Mouse (Mus musculus) liver, embryonic 15.5 days (tissue): ENCODE data around the gene Sh3bp1. TPM values are rescaled to one million over a fixed set of nuclear protein-coding genes. Genes with fewer than 3 reads are reported as not detected.

Experiments used
- ATAC-seq: fragments of 200-750 bp; cut with Nextera tagmentation; 2 replicates; pipeline ENCODE4 v1.8.0; 2017; ENCODE audit warnings: moderate number of reproducible peaks, mild to moderate bottlenecking, moderate library complexity; ENCODE audit not compliant: insufficient read depth
- H3K27ac ChIP-seq: fragments of 300-500 bp; sonication (generic); replicated peaks from 2 replicates; pipeline ENCODE4 v1.5.1; 2015; ENCODE audit warnings: mild to moderate bottlenecking, inconsistent platforms
- H3K27me3 ChIP-seq: fragments of 300-500 bp; sonication (generic); 2 replicates; pipeline ENCODE4 v1.6.1; 2015; ENCODE audit warnings: mild to moderate bottlenecking, inconsistent platforms
- H3K36me3 ChIP-seq: fragments of 300-500 bp; sonication (generic); replicated peaks from 2 replicates; pipeline ENCODE4 v1.6.1; 2015; ENCODE audit warnings: moderate library complexity, mild to moderate bottlenecking, inconsistent platforms
- H3K4me1 ChIP-seq: fragments of 300-500 bp; sonication (generic); replicated peaks from 2 replicates; pipeline ENCODE4 v1.6.1; 2015; ENCODE audit warnings: inconsistent platforms
- H3K4me2 ChIP-seq: fragments of 300-500 bp; sonication (generic); 2 replicates; pipeline ENCODE4 v1.6.1; 2015; ENCODE audit warnings: moderate library complexity, mild to moderate bottlenecking, inconsistent platforms
- H3K4me3 ChIP-seq: fragments of 300-500 bp; sonication (generic); replicated peaks from 2 replicates; pipeline ENCODE4 v1.5.1; 2015; ENCODE audit warnings: mild to moderate bottlenecking, inconsistent platforms
- H3K9ac ChIP-seq: fragments of 300-500 bp; sonication (generic); 2 replicates; pipeline ENCODE4 v1.6.1; 2015; ENCODE audit warnings: moderate library complexity, mild to moderate bottlenecking, inconsistent platforms
- H3K9me3 ChIP-seq: fragments of 300-500 bp; sonication (generic); replicated peaks from 2 replicates; pipeline ENCODE4 v1.6.1; 2016; ENCODE audit warnings: inconsistent platforms
- WGBS: fragments of 180-500 bp; shearing (Covaris S2); methylation state at CpG from one replicate; pipeline ENCODE4 v1.1.7; 2015; ENCODE audit warnings: mixed read lengths; ENCODE audit not compliant: insufficient replicate concordance; 5-methylcytosine and 5-hydroxymethylcytosine counted together
- polyA plus RNA-seq: library from polyadenylated mRNA; unstranded; fragments of >200 nt; fragmentation: Nextera tagmentation; extraction: Ambion mirVana; gene quantifications from 2 replicates; pipeline ENCODE4 v1.2.1, GENCODE M21; 2015

Sh3bp1 gene
- polyA plus RNA-seq, 1 experiment from 2014 or later = 14.4 TPM

GRCm38 (mm10) chr15:78928539-78928938 is 29.0 kb downstream of the Sh3bp1 start:
- H3K36me3 ChIP-seq = peaks cover 10% of the 10 kb centered on the region; the same call in 1 of the 2 replicates
- peaks cover 80% of the 10 kb centered on the region for H3K4me1 ChIP-seq
- H3K27ac ChIP-seq = peak overlapping the region; percentile 98
- H3K27me3 ChIP-seq = no peaks in the 10 kb centered on the region
- H3K4me3 ChIP-seq = peak overlapping the region; percentile 59
- H3K4me2 ChIP-seq = peak overlapping the region; percentile 92
- H3K9ac ChIP-seq = peak overlapping the region; percentile 58; the same call in 1 of the 2 replicates
- WGBS = 43% methylated on average over 8 of the region's 8 CpGs
- no peaks in the 10 kb centered on the region for H3K9me3 ChIP-seq
- ATAC-seq = no peak

GRCm38 (mm10) chr15:78930192-78930706 is 30.7 kb downstream of the Sh3bp1 start:
- Histone ChIP-seq H3K4me2 (no peak overlapping the region), H3K4me1 (peaks cover 73% of the 10 kb centered on the region), H3K9me3 (no peaks in the 10 kb centered on the region), H3K36me3 (peaks cover 10% of the 10 kb centered on the region; the same call in 1 of the 2 replicates), H3K9ac (no peak overlapping the region), H3K27ac (peak overlapping the region; percentile 56; the same call in 1 of the 2 replicates), H3K4me3 (no peak overlapping the region), H3K27me3 (no peaks in the 10 kb centered on the region)
- WGBS = 86% methylated on average over 6 of the region's 6 CpGs
- ATAC-seq = no peak

GRCm38 (mm10) chr15:78930801-78931426 is 31.3 kb downstream of the Sh3bp1 start:
- Histone ChIP-seq H3K27me3 (no peaks in the 10 kb centered on the region), H3K4me2 (no peak overlapping the region), H3K4me1 (peaks cover 73% of the 10 kb centered on the region), H3K9ac (no peak overlapping the region), H3K4me3 (no peak overlapping the region), H3K9me3 (no peaks in the 10 kb centered on the region), H3K36me3 (peaks cover 10% of the 10 kb centered on the region; the same call in 1 of the 2 replicates), H3K27ac (peak overlapping the region; percentile 56)
- ATAC-seq = no peak
- 85% methylated on average over 7 of the region's 7 CpGs for WGBS

GRCm38 (mm10) chr15:78931577-78931976 is 32.0 kb downstream of the Sh3bp1 start:
- H3K36me3 ChIP-seq = peaks cover 12% of the 10 kb centered on the region; the same call in 1 of the 2 replicates
- no peak overlapping the region for H3K9ac ChIP-seq
- H3K4me1 ChIP-seq = peaks cover 73% of the 10 kb centered on the region
- H3K9me3 ChIP-seq = no peaks in the 10 kb centered on the region
- no peaks in the 10 kb centered on the region for H3K27me3 ChIP-seq
- ATAC-seq = peak; percentile 16; the same call in 1 of the 2 replicates
- H3K27ac ChIP-seq = peak overlapping the region; percentile 56
- 2% methylated on average over 3 of the region's 3 CpGs for WGBS
- H3K4me2 ChIP-seq = no peak overlapping the region
- H3K4me3 ChIP-seq = no peak overlapping the region

- peaks cover 38% of the 10 kb centered on the region for H3K36me3 ChIP-seq
- ATAC-seq = peak; percentile 79
- H3K9me3 ChIP-seq = no peaks in the 10 kb centered on the region
- H3K4me1 ChIP-seq = peaks cover 59% of the 10 kb centered on the region
- peak within 1 kb of the TSS; percentile 76 for H3K9ac ChIP-seq
- H3K27me3 ChIP-seq = no peaks in the 10 kb centered on the region
- H3K27ac ChIP-seq = peak within 1 kb of the TSS; percentile 81
- H3K4me3 ChIP-seq = peak within 1 kb of the TSS; percentile 85
- WGBS = under 1% methylated on average over 42 of the region's 42 CpGs
- peak within 1 kb of the TSS; percentile 76 for H3K4me2 ChIP-seq
Observed at GRCm38 (mm10) chr15:78934784-78935320, 35.3 kb downstream of the Sh3bp1 start, which contains the start of gene Nol12. TSS of gene Nol12 (plus strand) at chr15:78934933.

GRCm38 (mm10) chr15:78936403-78936802 is 36.8 kb downstream of the Sh3bp1 start:
- Histone ChIP-seq H3K4me2 (peak overlapping the region; percentile 76), H3K4me1 (peaks cover 51% of the 10 kb centered on the region), H3K9ac (peak overlapping the region; percentile 76), H3K4me3 (peak overlapping the region; percentile 85), H3K9me3 (no peaks in the 10 kb centered on the region), H3K27me3 (no peaks in the 10 kb centered on the region), H3K36me3 (peaks cover 50% of the 10 kb centered on the region), H3K27ac (peak overlapping the region; percentile 81)
- peak; percentile 58 for ATAC-seq
- WGBS = 65% methylated on average over 12 of the region's 12 CpGs

GRCm38 (mm10) chr15:78937311-78937710 is 37.7 kb downstream of the Sh3bp1 start:
- ATAC-seq = no peak
- Histone ChIP-seq H3K4me2 (peak overlapping the region; percentile 76; the same call in 1 of the 2 replicates), H3K27me3 (no peaks in the 10 kb centered on the region), H3K9me3 (no peaks in the 10 kb centered on the region), H3K9ac (no peak overlapping the region), H3K27ac (0 out of 2 replicates have a peak overlapping the region, but pooled peaks have one; percentile 81), H3K36me3 (peaks cover 55% of the 10 kb centered on the region), H3K4me3 (no peak overlapping the region), H3K4me1 (peaks cover 44% of the 10 kb centered on the region)
- 85% methylated on average over 10 of the region's 10 CpGs for WGBS

GRCm38 (mm10) chr15:78937963-78938362 is 38.4 kb downstream of the Sh3bp1 start:
- no peak for ATAC-seq
- Histone ChIP-seq H3K36me3 (peaks cover 55% of the 10 kb centered on the region), H3K9ac (no peak overlapping the region), H3K4me3 (no peak overlapping the region), H3K27ac (no peak overlapping the region), H3K27me3 (no peaks in the 10 kb centered on the region), H3K4me1 (peaks cover 46% of the 10 kb centered on the region), H3K9me3 (no peaks in the 10 kb centered on the region), H3K4me2 (no peak overlapping the region)
- WGBS = 85% methylated on average over 2 of the region's 2 CpGs

- no peak overlapping the region for H3K9ac ChIP-seq
Observed at GRCm38 (mm10) chr15:78940325-78940724, 40.8 kb downstream of the Sh3bp1 start.

GRCm38 (mm10) chr15:78942663-78943062 is 43.1 kb downstream of the Sh3bp1 start:
- peak overlapping the region; percentile 59 for H3K4me2 ChIP-seq
- H3K4me1 ChIP-seq = peaks cover 14% of the 10 kb centered on the region
- ATAC-seq = peak; percentile 47
- H3K9me3 ChIP-seq = no peaks in the 10 kb centered on the region
- H3K27ac ChIP-seq = no peak overlapping the region
- H3K4me3 ChIP-seq = peak overlapping the region; percentile 34
- no peak overlapping the region for H3K9ac ChIP-seq
- peaks cover 27% of the 10 kb centered on the region for H3K27me3 ChIP-seq
- WGBS = 14% methylated on average over 9 of the region's 9 CpGs
- peaks cover 45% of the 10 kb centered on the region for H3K36me3 ChIP-seq

More at GRCm38 (mm10) chr15:78940325-78940724, 40.8 kb downstream of the Sh3bp1 start:
- H3K4me1 ChIP-seq = peaks cover 31% of the 10 kb centered on the region
- H3K4me2 ChIP-seq = no peak overlapping the region
- H3K9me3 ChIP-seq = no peaks in the 10 kb centered on the region
- H3K4me3 ChIP-seq = no peak overlapping the region
- peaks cover 4% of the 10 kb centered on the region; the same call in 1 of the 2 replicates for H3K27me3 ChIP-seq
- H3K36me3 ChIP-seq = peaks cover 57% of the 10 kb centered on the region
- no peak overlapping the region for H3K27ac ChIP-seq
- ATAC-seq = no peak
- WGBS = 85% methylated on average over 13 of the region's 13 CpGs

GRCm38 (mm10) chr15:78946232-78946631 is 46.7 kb downstream of the Sh3bp1 start:
- 66% methylated on average over 7 of the region's 7 CpGs for WGBS
- no peak for ATAC-seq
- H3K9ac ChIP-seq = no peak overlapping the region
- H3K27ac ChIP-seq = no peak overlapping the region
- H3K4me1 ChIP-seq = peaks cover 23% of the 10 kb centered on the region
- no peak overlapping the region for H3K4me2 ChIP-seq
- peaks cover 9% of the 10 kb centered on the region for H3K36me3 ChIP-seq
- no peaks in the 10 kb centered on the region for H3K9me3 ChIP-seq
- peaks cover 46% of the 10 kb centered on the region for H3K27me3 ChIP-seq
- no peak overlapping the region for H3K4me3 ChIP-seq
